ENCODE assay signal across 29 mouse cellular contexts in genomic region chr10:119271101-119271500, GRCm38 (mm10).
"Had no signal": no experiment of that assay in that cellular context is flagged by ENCODE, and none has a peak within 500 bp of the region (broad histone marks: within the 10 kb centered on the region; RNA-seq: fewer than 3 reads in every experiment).

No protein-coding gene starts in this region.

- H3K36me3 ChIP-seq: limb, embryonic 10.5 days; limb, embryonic 12.5 days; limb, embryonic 13.5 days; limb, embryonic 15.5 days; liver, embryonic 12.5 days; liver, embryonic 13.5 days; liver, embryonic 15.5 days; lung, embryonic 15.5 days; midbrain, embryonic 10.5 days; midbrain, embryonic 12.5 days; midbrain, embryonic 13.5 days; midbrain, embryonic 15.5 days had no signal

- ATAC-seq: liver, embryonic 12.5 days; liver, postnatal 0 days; lung, postnatal 0 days; midbrain, embryonic 15.5 days; midbrain, embryonic 16.5 days had no signal

- DNase-seq: liver; liver, embryonic 13.5 days; liver, postnatal 0 days; lung, adult 18-20 months; lung, adult 2 months; lung, embryonic 14.5 days; lung, postnatal 10 days; lung, postnatal 14 days; lung, postnatal 36 days; lung, postnatal 4 days had no signal

- H3K4me3 ChIP-seq: left cerebral cortex, adult 2 months; limb, embryonic 10.5 days; limb, embryonic 12.5 days; limb, embryonic 13.5 days; limb, embryonic 15.5 days; liver, embryonic 12.5 days; liver, embryonic 13.5 days; liver, embryonic 15.5 days; lung, embryonic 15.5 days; megakaryocyte, embryonic 14.5 days; midbrain, embryonic 10.5 days; midbrain, embryonic 12.5 days; midbrain, embryonic 13.5 days; midbrain, embryonic 15.5 days; myocyte had no signal

- H3K4me1 ChIP-seq: limb, embryonic 10.5 days; limb, embryonic 12.5 days; limb, embryonic 13.5 days; limb, embryonic 15.5 days; liver, embryonic 12.5 days; liver, embryonic 13.5 days; liver, embryonic 15.5 days; lung, embryonic 15.5 days; megakaryocyte, embryonic 14.5 days; midbrain, embryonic 15.5 days had no signal

- H3K27ac ChIP-seq: left cerebral cortex, adult 2 months; limb, embryonic 10.5 days; limb, embryonic 12.5 days; limb, embryonic 13.5 days; limb, embryonic 15.5 days; liver, embryonic 12.5 days; liver, embryonic 13.5 days; liver, embryonic 14.5 days; liver, embryonic 15.5 days; lung, embryonic 15.5 days; macrophage; midbrain, embryonic 12.5 days; midbrain, embryonic 13.5 days; midbrain, embryonic 15.5 days had no signal

- H3K9me3 ChIP-seq: limb, embryonic 10.5 days; limb, embryonic 12.5 days; limb, embryonic 13.5 days; limb, embryonic 15.5 days; liver, embryonic 12.5 days; liver, embryonic 13.5 days; liver, embryonic 15.5 days; lung, embryonic 15.5 days; midbrain, embryonic 10.5 days; midbrain, embryonic 12.5 days; midbrain, embryonic 13.5 days; midbrain, embryonic 15.5 days had no signal

- H3K27me3 ChIP-seq: limb, embryonic 12.5 days; limb, embryonic 13.5 days; limb, embryonic 15.5 days; liver, embryonic 12.5 days; liver, embryonic 13.5 days; liver, embryonic 15.5 days; lung, embryonic 15.5 days; megakaryocyte, embryonic 14.5 days; midbrain, embryonic 12.5 days; midbrain, embryonic 13.5 days; midbrain, embryonic 15.5 days had no signal

- H3K4me2 ChIP-seq: limb, embryonic 12.5 days; limb, embryonic 13.5 days; limb, embryonic 15.5 days; liver, embryonic 11.5 days; liver, embryonic 12.5 days; liver, embryonic 13.5 days; liver, embryonic 15.5 days; lung, embryonic 14.5 days; lung, embryonic 15.5 days; midbrain, embryonic 12.5 days; midbrain, embryonic 13.5 days; midbrain, embryonic 15.5 days had no signal

- H3K9ac ChIP-seq: limb, embryonic 12.5 days; limb, embryonic 13.5 days; limb, embryonic 15.5 days; liver, embryonic 12.5 days; liver, embryonic 13.5 days; liver, embryonic 14.5 days; liver, embryonic 15.5 days; liver, postnatal 0 days; lung, embryonic 14.5 days; lung, embryonic 15.5 days; midbrain, embryonic 12.5 days; midbrain, embryonic 13.5 days; midbrain, embryonic 15.5 days had no signal
